ENCODE assay signal across 17 mouse cellular contexts in genomic region chr4:148341531-148342157, GRCm38 (mm10). TPM values are rescaled to one million over a fixed set of nuclear protein-coding genes. Genes with fewer than 3 reads are reported as not detected.
"Had no signal": no experiment of that assay in that cellular context is flagged by ENCODE, and none has a peak within 500 bp of the region (broad histone marks: within the 10 kb centered on the region; RNA-seq: fewer than 3 reads in every experiment).

No protein-coding gene starts in this region.

- H3K4me3 ChIP-seq: neural tube, embryonic 15.5 days; stomach, embryonic 15.5 days had no signal

- DNase-seq: retina, postnatal 1 day; right cerebral cortex, adult 18-20 months; right cerebral cortex, postnatal 14 days; right cerebral cortex, postnatal 25 days; right cerebral cortex, postnatal 4 days; spleen, adult 18-20 months; thymus, adult 18-20 months; thymus, adult 2 months; thymus, postnatal 14 days; thymus, postnatal 25 days; thymus, postnatal 36 days; thymus, postnatal 4 days had no signal

- H3K9me3 ChIP-seq: neural tube, embryonic 15.5 days; stomach, embryonic 15.5 days had no signal

- H3K27me3 ChIP-seq: neural tube, embryonic 15.5 days; stomach, embryonic 15.5 days had no signal

- H3K36me3 ChIP-seq: neural tube, embryonic 15.5 days; stomach, embryonic 15.5 days had no signal

- H3K4me2 ChIP-seq: neural tube, embryonic 15.5 days; stomach, embryonic 15.5 days had no signal

- H3K4me1 ChIP-seq: stomach, embryonic 15.5 days had no signal

- H3K9ac ChIP-seq: neural tube, embryonic 15.5 days; stomach, embryonic 15.5 days had no signal

- H3K27ac ChIP-seq: neural tube, embryonic 15.5 days; stomach, embryonic 15.5 days; stomach, postnatal 0 days had no signal

RNA-seq across cellular contexts. Expression of gene Disp3, which starts 53.9 kb away (rescaled TPM):
- total RNA-seq: neutrophil, adult 5-6 weeks had no signal
- polyA plus RNA-seq: thymus, postnatal 0 days had no signal
